Mouse (Mus musculus) megakaryocyte, embryonic 14.5 days (primary cell): Measurements from ENCODE around the gene Hoxb1. TPM values are rescaled to one million over a fixed set of nuclear protein-coding genes. Genes with fewer than 3 reads are reported as not detected.

Experiments
- H3K27me3 ChIP-seq: replicated peaks from 2 replicates; pipeline ENCODE3; 2012; ENCODE audit warnings: inconsistent platforms
- H3K36me3 ChIP-seq: replicated peaks from 2 replicates; pipeline ENCODE3; 2012; ENCODE audit warnings: low read length, inconsistent platforms, mixed read lengths
- H3K4me1 ChIP-seq: 2 replicates; pipeline ENCODE4 v1.6.1; 2012; ENCODE audit warnings: inconsistent platforms
- H3K4me3 ChIP-seq: replicated peaks from 2 replicates; pipeline ENCODE3; 2012; ENCODE audit warnings: moderate library complexity, mild to moderate bottlenecking, inconsistent platforms
- H3K9me3 ChIP-seq: 2 replicates; pipeline ENCODE4 v1.6.1; 2012; ENCODE audit warnings: inconsistent platforms
- FLI1 ChIP-seq: IDR thresholded peaks from 2 replicates; pipeline ENCODE4 v1.6.1; 2012; ENCODE audit warnings: low read length, inconsistent platforms, mixed read lengths
- GATA1 ChIP-seq: IDR thresholded peaks from 3 replicates; pipeline ENCODE4 v1.6.1; 2012; ENCODE audit warnings: mixed read lengths, low read length, inconsistent platforms, borderline replicate concordance
- polyA plus RNA-seq: library from polyadenylated mRNA; stranded (reverse); fragments of >175 nt; gene quantifications from 2 replicates; pipeline ENCODE4 v1.2.3, GENCODE M21; 2012; ENCODE audit warnings: low replicate concordance; ENCODE audit not compliant: insufficient read depth

Gene Hoxb1
- polyA plus RNA-seq, 1 experiment: 0.12 TPM

GRCm38 (mm10) chr11:96411019-96411418 lies 45.5 kb downstream of the Hoxb1 start:
- Histone ChIP-seq H3K4me3 (no peak overlapping the region), H3K36me3 (no peaks in the 10 kb centered on the region), H3K4me1 (peaks cover 8% of the 10 kb centered on the region), H3K9me3 (peaks cover 20% of the 10 kb centered on the region), H3K27me3 (peaks cover 88% of the 10 kb centered on the region)
- TF ChIP-seq GATA1 (no peak), FLI1 (no peak)

- no peak overlapping the region for H3K4me3 ChIP-seq
- no peaks in the 10 kb centered on the region for H3K36me3 ChIP-seq
- TF ChIP-seq FLI1 (no peak), GATA1 (no peak)
- peaks cover 20% of the 10 kb centered on the region for H3K9me3 ChIP-seq
- H3K27me3 ChIP-seq: peaks cover 88% of the 10 kb centered on the region
- peaks cover 8% of the 10 kb centered on the region for H3K4me1 ChIP-seq
These were observed 46.4 kb downstream of the Hoxb1 start for GRCm38 (mm10) chr11:96411934-96412333.

- Histone ChIP-seq H3K4me1 (peaks cover 4% of the 10 kb centered on the region; the same call in 1 of the 2 replicates), H3K9me3 (peaks cover 20% of the 10 kb centered on the region), H3K36me3 (no peaks in the 10 kb centered on the region), H3K27me3 (peaks cover 85% of the 10 kb centered on the region), H3K4me3 (no peak overlapping the region)
- TF ChIP-seq GATA1 (no peak), FLI1 (no peak)
These were observed 47.5 kb downstream of the Hoxb1 start for GRCm38 (mm10) chr11:96412941-96413491.

- Histone ChIP-seq H3K9me3 (peaks cover 20% of the 10 kb centered on the region), H3K4me1 (peaks cover 4% of the 10 kb centered on the region; the same call in 1 of the 2 replicates), H3K36me3 (no peaks in the 10 kb centered on the region), H3K4me3 (no peak overlapping the region), H3K27me3 (peaks cover 85% of the 10 kb centered on the region)
- no peak for TF ChIP-seq FLI1
- TF ChIP-seq GATA1: no peak
These were observed 48.0 kb downstream of the Hoxb1 start for GRCm38 (mm10) chr11:96413527-96413926.

- TF ChIP-seq FLI1: no peak
- no peak for TF ChIP-seq GATA1
- peaks cover 20% of the 10 kb centered on the region for H3K9me3 ChIP-seq
- H3K4me3 ChIP-seq: no peak overlapping the region
- no peaks in the 10 kb centered on the region for H3K36me3 ChIP-seq
- peaks cover 81% of the 10 kb centered on the region for H3K27me3 ChIP-seq
- peaks cover 4% of the 10 kb centered on the region; the same call in 1 of the 2 replicates for H3K4me1 ChIP-seq
These were observed 48.5 kb downstream of the Hoxb1 start for GRCm38 (mm10) chr11:96414002-96414401.

Other genes with a start within 250 kb of the Hoxb1 start
- not detected in 2 replicates for gene Ttll6, start 232.0 kb upstream of the Hoxb1 start, polyA plus RNA-seq
- not detected in 2 replicates for gene Hoxb13, start 171.4 kb upstream of the Hoxb1 start, polyA plus RNA-seq
- 0.09 TPM in 1 of 2 replicates, not detected in the other for gene Hoxb9, start 94.3 kb upstream of the Hoxb1 start, polyA plus RNA-seq
- not detected in 2 replicates for gene Hoxb8, start 83.8 kb upstream of the Hoxb1 start, polyA plus RNA-seq
- not detected in 2 replicates for gene Hoxb7, start 79.1 kb upstream of the Hoxb1 start, polyA plus RNA-seq
- not detected in 2 replicates for gene Hoxb6, start 73.3 kb upstream of the Hoxb1 start, polyA plus RNA-seq
- not detected in 2 replicates for gene Hoxb5, start 62.4 kb upstream of the Hoxb1 start, polyA plus RNA-seq
- gene Hoxb4, start 47.5 kb upstream of the Hoxb1 start, polyA plus RNA-seq: 1.5 and 4.5 TPM in 2 replicates
- gene Hoxb3, start 42.4 kb upstream of the Hoxb1 start, polyA plus RNA-seq: 0.21 and 1.2 TPM in 2 replicates
- gene Hoxb2, start 15.2 kb upstream of the Hoxb1 start, polyA plus RNA-seq: not detected in 2 replicates
- gene Skap1, start 98.8 kb downstream of the Hoxb1 start, polyA plus RNA-seq: not detected in 2 replicates